Mouse (Mus musculus) forebrain, embryonic 11.5 days (tissue): ENCODE data around the gene Col16a1. TPM values are rescaled to one million over a fixed set of nuclear protein-coding genes. Genes with fewer than 3 reads are reported as not detected.

Experiments
- ATAC-seq: fragments of 200-750 bp; cut with Nextera tagmentation; replicated peaks from 2 replicates; pipeline ENCODE4 v1.8.0; 2017; ENCODE audit warnings: moderate TSS enrichment; ENCODE audit not compliant: low FRiP score
- DNase-seq: peaks from one replicate; pipeline ENCODE4 v3.0.0-alpha.2; 2017; ENCODE audit warnings: low spot score
- H3K27ac ChIP-seq: fragments of 300-500 bp; sonication (generic); 2 replicates; pipeline ENCODE4 v1.5.1; 2014; ENCODE audit warnings: low read depth, low read length
- H3K27me3 ChIP-seq: fragments of 300-500 bp; sonication (generic); 2 replicates; pipeline ENCODE4 v1.6.1; 2014; ENCODE audit warnings: mild to moderate bottlenecking, low read length, mixed read lengths; ENCODE audit not compliant: control insufficient read depth, insufficient read depth
- H3K36me3 ChIP-seq: fragments of 300-500 bp; sonication (generic); 2 replicates; pipeline ENCODE4 v1.6.1; 2014; ENCODE audit warnings: mild to moderate bottlenecking, low read length, moderate library complexity, mixed read lengths; ENCODE audit not compliant: control insufficient read depth, insufficient read depth
- H3K4me1 ChIP-seq: fragments of 300-500 bp; sonication (generic); replicated peaks from 2 replicates; pipeline ENCODE4 v1.6.1; 2014; ENCODE audit warnings: low read length, mixed read lengths; ENCODE audit not compliant: control insufficient read depth, insufficient read depth
- H3K4me2 ChIP-seq: fragments of 300-500 bp; sonication (generic); 2 replicates; pipeline ENCODE4 v1.6.1; 2014; ENCODE audit warnings: low read depth, mild to moderate bottlenecking, low read length, moderate library complexity, mixed read lengths; ENCODE audit not compliant: severe bottlenecking
- H3K4me3 ChIP-seq: fragments of 300-500 bp; sonication (generic); 2 replicates; pipeline ENCODE4 v1.5.1; 2014; ENCODE audit warnings: low read depth, low read length
- H3K9ac ChIP-seq: fragments of 300-500 bp; sonication (generic); 2 replicates; pipeline ENCODE4 v1.6.1; 2014; ENCODE audit warnings: low read length
- H3K9me3 ChIP-seq: fragments of 300-500 bp; sonication (generic); 2 replicates; pipeline ENCODE4 v1.6.1; 2016; ENCODE audit warnings: low read length, mixed read lengths; ENCODE audit not compliant: control insufficient read depth
- WGBS: fragments of 180-500 bp; shearing (Covaris S2); extraction: QIAGEN DNeasy Blood & Tissue Kit; methylation state at CpG from one replicate; pipeline ENCODE4 v1.1.7; 2014; 5-methylcytosine and 5-hydroxymethylcytosine counted together
- polyA plus RNA-seq: library from polyadenylated mRNA; unstranded; fragments of >200 nt; fragmentation: Nextera tagmentation; extraction: Ambion mirVana; gene quantifications from 2 replicates; pipeline ENCODE4 v1.2.1, GENCODE M21; 2014

Col16a1 gene
- polyA plus RNA-seq, 1 experiment from 2014 or later, result 5.9 TPM

- 66% methylated on average over 9 of the region's 9 CpGs for WGBS
- no peak for ATAC-seq
- DNase-seq, result no peak
- H3K27me3 ChIP-seq, result no peaks in the 10 kb centered on the region
- H3K9me3 ChIP-seq, result no peaks in the 10 kb centered on the region
- H3K4me2 ChIP-seq, result no peak overlapping the region
- no peak overlapping the region for H3K27ac ChIP-seq
- H3K4me3 ChIP-seq, result no peak overlapping the region
- H3K4me1 ChIP-seq, result no peaks in the 10 kb centered on the region; the same call in 1 of the 2 replicates
- no peak overlapping the region for H3K9ac ChIP-seq
- no peaks in the 10 kb centered on the region for H3K36me3 ChIP-seq
These were observed 34.6 kb downstream of the Col16a1 start for GRCm38 (mm10) chr4:130082211-130082610.

- 45% methylated on average over 7 of the region's 7 CpGs for WGBS
- no peaks in the 10 kb centered on the region for H3K9me3 ChIP-seq
- H3K4me3 ChIP-seq, result no peak overlapping the region
- H3K27me3 ChIP-seq, result peaks cover 2% of the 10 kb centered on the region; the same call in 1 of the 2 replicates
- H3K4me1 ChIP-seq, result no peaks in the 10 kb centered on the region; the same call in 1 of the 2 replicates
- H3K9ac ChIP-seq, result no peak overlapping the region
- H3K36me3 ChIP-seq, result no peaks in the 10 kb centered on the region
- no peak for ATAC-seq
- H3K4me2 ChIP-seq, result no peak overlapping the region
- H3K27ac ChIP-seq, result no peak overlapping the region
- no peak for DNase-seq
These were observed 36.8 kb downstream of the Col16a1 start for GRCm38 (mm10) chr4:130084331-130084945.

- ATAC-seq, result no peak
- H3K9ac ChIP-seq, result no peak overlapping the region
These were observed 37.7 kb downstream of the Col16a1 start for GRCm38 (mm10) chr4:130085246-130085820.

GRCm38 (mm10) chr4:130087293-130087692 is 39.7 kb downstream of the Col16a1 start:
- no peak overlapping the region for H3K9ac ChIP-seq
- H3K9me3 ChIP-seq, result no peaks in the 10 kb centered on the region
- peak; percentile 51; the same call in 1 of the 2 replicates for ATAC-seq
- no peak overlapping the region for H3K27ac ChIP-seq
- WGBS, result 16% methylated on average over 7 of the region's 7 CpGs
- H3K4me3 ChIP-seq, result no peak overlapping the region
- no peaks in the 10 kb centered on the region for H3K36me3 ChIP-seq
- peak; percentile 96 for DNase-seq
- no peak overlapping the region for H3K4me2 ChIP-seq
- H3K27me3 ChIP-seq, result peaks cover 2% of the 10 kb centered on the region; the same call in 1 of the 2 replicates
- no peaks in the 10 kb centered on the region; the same call in 1 of the 2 replicates for H3K4me1 ChIP-seq

More at GRCm38 (mm10) chr4:130085246-130085820, 37.7 kb downstream of the Col16a1 start:
- Histone ChIP-seq H3K9me3 (no peaks in the 10 kb centered on the region), H3K4me1 (no peaks in the 10 kb centered on the region; the same call in 1 of the 2 replicates), H3K36me3 (no peaks in the 10 kb centered on the region), H3K4me2 (no peak overlapping the region), H3K27ac (no peak overlapping the region), H3K4me3 (no peak overlapping the region), H3K27me3 (peaks cover 2% of the 10 kb centered on the region; the same call in 1 of the 2 replicates)
- WGBS, result 72% methylated on average over 12 of the region's 12 CpGs
- DNase-seq, result no peak

GRCm38 (mm10) chr4:130095137-130095536 is 47.5 kb downstream of the Col16a1 start:
- no peak overlapping the region for H3K9ac ChIP-seq

GRCm38 (mm10) chr4:130101183-130101582 is 53.5 kb downstream of the Col16a1 start:
- peak; percentile 62 for DNase-seq
- no peak overlapping the region for H3K4me2 ChIP-seq
- H3K27me3 ChIP-seq, result no peaks in the 10 kb centered on the region
- ATAC-seq, result no peak
- no peak overlapping the region for H3K27ac ChIP-seq
- no peaks in the 10 kb centered on the region for H3K9me3 ChIP-seq
- no peak overlapping the region for H3K4me3 ChIP-seq
- H3K9ac ChIP-seq, result no peak overlapping the region
- 27% methylated on average over 8 of the region's 8 CpGs for WGBS
- H3K4me1 ChIP-seq, result peaks cover 7% of the 10 kb centered on the region; the same call in 1 of the 2 replicates
- H3K36me3 ChIP-seq, result no peaks in the 10 kb centered on the region

More at GRCm38 (mm10) chr4:130095137-130095536, 47.5 kb downstream of the Col16a1 start:
- Histone ChIP-seq H3K36me3 (no peaks in the 10 kb centered on the region), H3K4me2 (no peak overlapping the region), H3K27me3 (no peaks in the 10 kb centered on the region), H3K9me3 (no peaks in the 10 kb centered on the region), H3K4me3 (no peak overlapping the region), H3K27ac (no peak overlapping the region), H3K4me1 (0 out of 2 replicates have a peak, but pooled peaks cover 2% of the 10 kb centered on the region)
- WGBS, result 29% methylated on average over 3 of the region's 3 CpGs
- DNase-seq (no peak), ATAC-seq (no peak)

- no peak within 1 kb of the TSS for H3K4me3 ChIP-seq
- H3K9ac ChIP-seq, result no peak within 1 kb of the TSS
- DNase-seq (no peak), ATAC-seq (no peak)
- peak within 1 kb of the TSS; percentile 25; the same call in 1 of the 2 replicates for H3K27ac ChIP-seq
- H3K4me1 ChIP-seq, result peaks cover 7% of the 10 kb centered on the region; the same call in 1 of the 2 replicates
- WGBS, result 5% methylated on average over 6 of the region's 6 CpGs
- H3K4me2 ChIP-seq, result no peak within 1 kb of the TSS
- H3K27me3 ChIP-seq, result no peaks in the 10 kb centered on the region
- no peaks in the 10 kb centered on the region for H3K36me3 ChIP-seq
- H3K9me3 ChIP-seq, result no peaks in the 10 kb centered on the region
These were observed 54.5 kb downstream of the Col16a1 start, which contains the start of gene Pef1 for GRCm38 (mm10) chr4:130102111-130102651. Pef1 (plus strand) TSS chr4:130102558.

GRCm38 (mm10) chr4:130103632-130104031 is 56.0 kb downstream of the Col16a1 start:
- H3K9ac ChIP-seq, result no peak overlapping the region
- no peak overlapping the region for H3K27ac ChIP-seq
- H3K4me2 ChIP-seq, result no peak overlapping the region
- DNase-seq, result no peak
- peaks cover 9% of the 10 kb centered on the region; the same call in 1 of the 2 replicates for H3K4me1 ChIP-seq
- ATAC-seq, result no peak
- H3K9me3 ChIP-seq, result no peaks in the 10 kb centered on the region
- no peaks in the 10 kb centered on the region for H3K36me3 ChIP-seq
- H3K4me3 ChIP-seq, result no peak overlapping the region
- WGBS, result 82% methylated on average over 12 of the region's 12 CpGs
- H3K27me3 ChIP-seq, result no peaks in the 10 kb centered on the region
